Mouse (Mus musculus) spleen, adult 2 months (tissue): ENCODE measurements around the gene 1700018F24Rik. TPM values are rescaled to one million over a fixed set of nuclear protein-coding genes. Genes with fewer than 3 reads are reported as not detected.

ENCODE experiments used
- DNase-seq, 2 experiments: peaks; one replicate each; pipeline versions ENCODE4 v3.0.0 to v3.0.0-alpha.2; 2012 to 2021; ENCODE audit warnings: low spot score in 2 of 2, low read depth in 1 of 2
- H3K27ac ChIP-seq: fragments of 200-500 bp; 2 replicates; pipeline ENCODE4 v1.5.1; 2012; ENCODE audit warnings: low read length, inconsistent platforms; ENCODE audit not compliant: insufficient read depth
- H3K27me3 ChIP-seq: fragments of 200-500 bp; 2 replicates; pipeline ENCODE4 v1.6.1; 2012; ENCODE audit warnings: mild to moderate bottlenecking, moderate library complexity, low read length, inconsistent platforms; ENCODE audit not compliant: control insufficient read depth, insufficient read depth
- H3K36me3 ChIP-seq: fragments of 200-500 bp; 2 replicates; pipeline ENCODE4 v1.6.1; 2012; ENCODE audit warnings: mild to moderate bottlenecking, low read length, inconsistent platforms; ENCODE audit not compliant: control insufficient read depth, insufficient read depth
- H3K4me1 ChIP-seq: fragments of 200-500 bp; 2 replicates; pipeline ENCODE4 v1.6.1; 2011; ENCODE audit warnings: inconsistent platforms; ENCODE audit not compliant: control insufficient read depth, insufficient read depth, insufficient read length
- H3K4me3 ChIP-seq: fragments of 200-500 bp; 2 replicates; pipeline ENCODE4 v1.5.1; 2011; ENCODE audit warnings: mild to moderate bottlenecking, inconsistent platforms; ENCODE audit not compliant: insufficient read depth, insufficient read length; ENCODE audit errors: extremely low read depth
- CTCF ChIP-seq: fragments of 200-500 bp; IDR thresholded peaks from 2 replicates; pipeline ENCODE4 v1.5.1; 2011; ENCODE audit warnings: mild to moderate bottlenecking, inconsistent platforms; ENCODE audit not compliant: insufficient read depth, insufficient read length, insufficient replicate concordance; ENCODE audit errors: extremely low read depth
- POLR2A ChIP-seq: fragments of 200-500 bp; IDR thresholded peaks from 2 replicates; pipeline ENCODE4 v1.6.1; 2011; ENCODE audit warnings: low read depth, low read length, inconsistent platforms
- WGBS: fragments of 180-500 bp; shearing (Covaris S2); methylation state at CpG from one replicate; pipeline ENCODE4 v1.1.7; 2018; 5-methylcytosine and 5-hydroxymethylcytosine counted together
- polyA plus RNA-seq: library from polyadenylated mRNA; depleted of rRNA; stranded (reverse); fragments of >200 nt; gene quantifications from 2 replicates; pipeline ENCODE4 v1.2.3, GENCODE M21; 2012; rRNA removed

The 1700018F24Rik gene
- polyA plus RNA-seq, 1 experiment = not detected

GRCm38 (mm10) chr5:145083632-145084451 is 41.1 kb downstream of the 1700018F24Rik start, which contains the start of the genes Arpc1a and Kpna7:
Gene Arpc1a (plus strand): TSS chr5:145083830.
Gene Kpna7 (minus strand): TSS chr5:145084030.
- under 1% methylated on average over 54 of the region's 54 CpGs for WGBS
- H3K4me3 ChIP-seq = peak within 1 kb of the TSS; percentile 81
- DNase-seq = peak; percentile 90 to 95
- H3K27me3 ChIP-seq = no peaks in the 10 kb centered on the region; the same call in 1 of the 2 replicates
- TF ChIP-seq POLR2A (peak; percentile 64), CTCF (no peak)
- H3K4me1 ChIP-seq = peaks cover 9% of the 10 kb centered on the region; the same call in 1 of the 2 replicates
- peak within 1 kb of the TSS; percentile 30; the same call in 1 of the 2 replicates for H3K27ac ChIP-seq
- H3K36me3 ChIP-seq = no peaks in the 10 kb centered on the region

- H3K27me3 ChIP-seq = no peaks in the 10 kb centered on the region; the same call in 1 of the 2 replicates
- no peaks in the 10 kb centered on the region for H3K36me3 ChIP-seq
- TF ChIP-seq CTCF = no peak
- TF ChIP-seq POLR2A = no peak
- no peak overlapping the region for H3K4me3 ChIP-seq
- no peak for DNase-seq
- H3K27ac ChIP-seq = no peak overlapping the region
- peaks cover 9% of the 10 kb centered on the region; the same call in 1 of the 2 replicates for H3K4me1 ChIP-seq
- 58% methylated on average over 2 of the region's 2 CpGs for WGBS
These were observed 42.0 kb downstream of the 1700018F24Rik start for GRCm38 (mm10) chr5:145084822-145085221.

DNA sequence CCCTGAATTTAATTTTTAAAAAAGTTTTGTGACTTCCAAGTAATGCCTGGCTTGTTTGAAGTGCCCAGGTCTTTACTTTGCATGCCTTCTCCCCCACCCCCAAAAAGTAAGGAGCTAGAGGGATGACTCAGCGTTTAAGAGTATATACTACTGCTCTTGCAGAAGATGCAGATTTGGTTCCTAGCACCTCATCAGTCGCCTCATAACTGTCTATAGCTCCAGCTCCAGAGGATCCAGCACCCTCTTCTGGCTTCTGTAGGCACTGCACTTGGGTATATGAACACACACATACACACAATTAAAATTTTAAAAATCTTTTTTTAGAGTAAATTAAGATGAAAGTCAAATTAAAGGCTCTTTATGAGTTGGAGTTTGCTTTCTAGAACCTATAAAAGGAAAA is 45.4 kb downstream of the 1700018F24Rik start:
- 97% methylated on average over 2 of the region's 2 CpGs for WGBS

DNA sequence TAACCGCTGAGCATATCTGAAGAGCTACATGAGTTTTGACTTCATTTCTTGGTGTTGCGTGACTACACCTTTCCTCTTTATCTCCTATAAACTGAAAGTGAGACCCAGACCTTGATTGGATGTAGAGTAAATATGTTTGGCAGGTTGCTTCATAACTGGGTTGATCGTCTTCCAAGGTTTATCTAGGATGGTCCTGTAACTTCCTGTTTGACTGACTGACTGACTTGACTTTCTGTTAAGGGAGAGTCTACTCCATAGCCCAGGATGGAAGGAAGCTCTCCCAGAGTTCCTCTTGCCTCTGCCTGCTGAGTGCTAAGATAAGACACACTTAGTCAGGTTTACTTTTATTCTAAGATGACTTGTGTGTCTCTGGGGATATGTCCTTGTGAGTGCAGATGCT is 47.1 kb downstream of the 1700018F24Rik start:
- DNase-seq = no peak
- no peaks in the 10 kb centered on the region for H3K27me3 ChIP-seq
- WGBS = 80% methylated on average over 3 of the region's 3 CpGs
- no peak overlapping the region for H3K27ac ChIP-seq
- peaks cover 19% of the 10 kb centered on the region for H3K36me3 ChIP-seq
- TF ChIP-seq POLR2A = no peak
- TF ChIP-seq CTCF = no peak
- H3K4me1 ChIP-seq = peaks cover 4% of the 10 kb centered on the region; the same call in 1 of the 2 replicates
- H3K4me3 ChIP-seq = no peak overlapping the region

More for the DNA sequence above, 45.4 kb downstream of the 1700018F24Rik start:
- Histone ChIP-seq H3K4me3 (no peak overlapping the region), H3K36me3 (peaks cover 11% of the 10 kb centered on the region), H3K27me3 (no peaks in the 10 kb centered on the region), H3K4me1 (peaks cover 9% of the 10 kb centered on the region; the same call in 1 of the 2 replicates), H3K27ac (no peak overlapping the region)
- DNase-seq = no peak
- TF ChIP-seq POLR2A (no peak), CTCF (no peak)

Other genes starting within 250 kb of the 1700018F24Rik start
- gene Smurf1, start 77.1 kb upstream of the 1700018F24Rik start, polyA plus RNA-seq = 16.4 and 20.2 TPM in 2 replicates
- not detected in 2 replicates for gene Gm4871, start 10.2 kb upstream of the 1700018F24Rik start, polyA plus RNA-seq
- 49.7 and 54.0 TPM in 2 replicates for gene Arpc1a, start 40.8 kb downstream of the 1700018F24Rik start, polyA plus RNA-seq
- gene Kpna7, start 41.0 kb downstream of the 1700018F24Rik start, polyA plus RNA-seq = not detected in 2 replicates
- 780 and 1,055 TPM in 2 replicates for gene Arpc1b, start 71.2 kb downstream of the 1700018F24Rik start, polyA plus RNA-seq
- 17.8 and 18.4 TPM in 2 replicates for gene Pdap1, start 97.2 kb downstream of the 1700018F24Rik start, polyA plus RNA-seq
- 26.7 and 30.4 TPM in 2 replicates for gene Bud31, start 97.4 kb downstream of the 1700018F24Rik start, polyA plus RNA-seq
- 8.4 and 9.7 TPM in 2 replicates for gene Ptcd1, start 124.1 kb downstream of the 1700018F24Rik start, polyA plus RNA-seq
- 25.5 and 31.7 TPM in 2 replicates for gene Cpsf4, start 124.2 kb downstream of the 1700018F24Rik start, polyA plus RNA-seq
- gene Atp5j2, start 149.1 kb downstream of the 1700018F24Rik start, polyA plus RNA-seq = 48.4 and 49.7 TPM in 2 replicates
- 3.4 and 3.7 TPM in 2 replicates for gene Zkscan14, start 158.9 kb downstream of the 1700018F24Rik start, polyA plus RNA-seq
- 2.6 and 2.8 TPM in 2 replicates for gene Zkscan5, start 161.6 kb downstream of the 1700018F24Rik start, polyA plus RNA-seq
- 7.6 and 10.2 TPM in 2 replicates for gene Zfp655, start 188.7 kb downstream of the 1700018F24Rik start, polyA plus RNA-seq
- gene Zscan25, start 237.5 kb downstream of the 1700018F24Rik start, polyA plus RNA-seq = 15.8 and 20.3 TPM in 2 replicates